Mouse (Mus musculus): Measurements from ENCODE around the gene Ifnar1. TPM values are rescaled to one million over a fixed set of nuclear protein-coding genes. Genes with fewer than 3 reads are reported as not detected.

The Ifnar1 gene
- polyA plus RNA-seq, 1 experiment from 2014 or later: 62.3 TPM

- Histone ChIP-seq H3K9ac (replicated peaks) (no peak overlapping the region), H3K9me3 (no peaks in the 10 kb centered on the region), H3K27me3 (no peaks in the 10 kb centered on the region), H3K4me3 (replicated peaks) (no peak overlapping the region), H3K27ac (no peak overlapping the region), H3K4me1 (replicated peaks) (peaks cover 5% of the 10 kb centered on the region), H3K36me3 (no peaks in the 10 kb centered on the region), H3K4me2 (no peak overlapping the region)
- WGBS: 96% methylated on average over 5 of the region's 5 CpGs
- ATAC-seq (ENCODE audit: insufficient number of reproducible peaks, insufficient read depth, low FRiP score, low TSS enrichment, low read depth): no peak
Measured at GRCm38 (mm10) chr16:91448088-91448487, 37.0 kb upstream of the Ifnar1 start.

- WGBS: 77% methylated on average over 7 of the region's 7 CpGs
- no peak overlapping the region for H3K9ac ChIP-seq (replicated peaks)
- H3K4me1 ChIP-seq (replicated peaks): peaks cover 5% of the 10 kb centered on the region
- H3K27ac ChIP-seq: no peak overlapping the region
- H3K27me3 ChIP-seq: no peaks in the 10 kb centered on the region
- H3K4me3 ChIP-seq (replicated peaks): no peak overlapping the region
- no peaks in the 10 kb centered on the region for H3K36me3 ChIP-seq
- H3K9me3 ChIP-seq: no peaks in the 10 kb centered on the region
- H3K4me2 ChIP-seq: no peak overlapping the region
- ATAC-seq (ENCODE audit: insufficient number of reproducible peaks, insufficient read depth, low FRiP score, low TSS enrichment, low read depth): no peak
Measured at GRCm38 (mm10) chr16:91448895-91449294, 36.1 kb upstream of the Ifnar1 start.

- H3K9me3 ChIP-seq: no peaks in the 10 kb centered on the region
- no peak overlapping the region for H3K4me2 ChIP-seq
- H3K4me3 ChIP-seq (replicated peaks): no peak overlapping the region
- peaks cover 5% of the 10 kb centered on the region for H3K4me1 ChIP-seq (replicated peaks)
- 85% methylated on average over 12 of the region's 12 CpGs for WGBS
- H3K27me3 ChIP-seq: no peaks in the 10 kb centered on the region
- no peak for ATAC-seq (ENCODE audit: insufficient number of reproducible peaks, insufficient read depth, low FRiP score, low TSS enrichment, low read depth)
- H3K36me3 ChIP-seq: no peaks in the 10 kb centered on the region
- no peak overlapping the region for H3K9ac ChIP-seq (replicated peaks)
- no peak overlapping the region for H3K27ac ChIP-seq
Measured at GRCm38 (mm10) chr16:91450137-91451064, 34.6 kb upstream of the Ifnar1 start.

GRCm38 (mm10) chr16:91451949-91452348, 33.1 kb upstream of the Ifnar1 start:
- no peaks in the 10 kb centered on the region for H3K36me3 ChIP-seq
- H3K27me3 ChIP-seq: no peaks in the 10 kb centered on the region
- no peak for ATAC-seq (ENCODE audit: insufficient number of reproducible peaks, insufficient read depth, low FRiP score, low TSS enrichment, low read depth)
- H3K4me1 ChIP-seq (replicated peaks): peaks cover 5% of the 10 kb centered on the region
- H3K9me3 ChIP-seq: no peaks in the 10 kb centered on the region
- H3K27ac ChIP-seq: no peak overlapping the region
- no peak overlapping the region for H3K4me2 ChIP-seq
- H3K9ac ChIP-seq (replicated peaks): no peak overlapping the region
- WGBS: 81% methylated on average over 2 of the region's 2 CpGs
- H3K4me3 ChIP-seq (replicated peaks): no peak overlapping the region

- WGBS: 54% methylated on average over 6 of the region's 6 CpGs
- ATAC-seq (ENCODE audit: insufficient number of reproducible peaks, insufficient read depth, low FRiP score, low TSS enrichment, low read depth): no peak
- no peak overlapping the region for H3K9ac ChIP-seq (replicated peaks)
- peaks cover 5% of the 10 kb centered on the region for H3K4me1 ChIP-seq (replicated peaks)
- no peak overlapping the region for H3K27ac ChIP-seq
- no peaks in the 10 kb centered on the region for H3K36me3 ChIP-seq
- H3K27me3 ChIP-seq: no peaks in the 10 kb centered on the region
- H3K9me3 ChIP-seq: no peaks in the 10 kb centered on the region
- H3K4me2 ChIP-seq: no peak overlapping the region
- no peak overlapping the region for H3K4me3 ChIP-seq (replicated peaks)
Measured at GRCm38 (mm10) chr16:91452363-91452896, 32.6 kb upstream of the Ifnar1 start.

GRCm38 (mm10) chr16:91455868-91456267, 29.2 kb upstream of the Ifnar1 start:
- Histone ChIP-seq H3K4me1 (replicated peaks) (peaks cover 5% of the 10 kb centered on the region), H3K27me3 (no peaks in the 10 kb centered on the region), H3K4me3 (replicated peaks) (no peak overlapping the region), H3K27ac (no peak overlapping the region), H3K9me3 (no peaks in the 10 kb centered on the region), H3K9ac (replicated peaks) (no peak overlapping the region), H3K4me2 (no peak overlapping the region), H3K36me3 (no peaks in the 10 kb centered on the region)
- no peak for ATAC-seq (ENCODE audit: insufficient number of reproducible peaks, insufficient read depth, low FRiP score, low TSS enrichment, low read depth)
- 79% methylated on average over 4 of the region's 4 CpGs for WGBS

- ATAC-seq (ENCODE audit: insufficient number of reproducible peaks, insufficient read depth, low FRiP score, low TSS enrichment, low read depth): no peak
- no peak overlapping the region for H3K4me2 ChIP-seq
- H3K4me1 ChIP-seq (replicated peaks): no peaks in the 10 kb centered on the region
- no peaks in the 10 kb centered on the region for H3K36me3 ChIP-seq
- H3K27ac ChIP-seq: no peak overlapping the region
- no peaks in the 10 kb centered on the region for H3K27me3 ChIP-seq
- no peak overlapping the region for H3K9ac ChIP-seq (replicated peaks)
- WGBS: 81% methylated on average over 21 of the region's 21 CpGs
- no peaks in the 10 kb centered on the region for H3K9me3 ChIP-seq
- H3K4me3 ChIP-seq (replicated peaks): no peak overlapping the region
Measured at GRCm38 (mm10) chr16:91458301-91458746, 26.7 kb upstream of the Ifnar1 start.

GRCm38 (mm10) chr16:91458976-91459375, 26.1 kb upstream of the Ifnar1 start:
- ATAC-seq (ENCODE audit: insufficient number of reproducible peaks, insufficient read depth, low FRiP score, low TSS enrichment, low read depth): no peak
- H3K27ac ChIP-seq: no peak overlapping the region
- WGBS: 70% methylated on average over 5 of the region's 5 CpGs
- H3K9ac ChIP-seq (replicated peaks): no peak overlapping the region
- no peaks in the 10 kb centered on the region for H3K36me3 ChIP-seq
- H3K4me3 ChIP-seq (replicated peaks): no peak overlapping the region
- 0 out of 2 replicates have a peak, but pooled peaks cover 1% of the 10 kb centered on the region for H3K4me1 ChIP-seq (replicated peaks)
- no peaks in the 10 kb centered on the region for H3K27me3 ChIP-seq
- no peaks in the 10 kb centered on the region for H3K9me3 ChIP-seq
- H3K4me2 ChIP-seq: no peak overlapping the region

GRCm38 (mm10) chr16:91459396-91459795, 25.6 kb upstream of the Ifnar1 start:
- no peak for ATAC-seq (ENCODE audit: insufficient number of reproducible peaks, insufficient read depth, low FRiP score, low TSS enrichment, low read depth)
- H3K4me2 ChIP-seq: no peak overlapping the region
- 92% methylated on average over 3 of the region's 3 CpGs for WGBS
- H3K9ac ChIP-seq (replicated peaks): no peak overlapping the region
- no peak overlapping the region for H3K4me3 ChIP-seq (replicated peaks)
- no peaks in the 10 kb centered on the region for H3K27me3 ChIP-seq
- no peaks in the 10 kb centered on the region for H3K36me3 ChIP-seq
- H3K9me3 ChIP-seq: no peaks in the 10 kb centered on the region
- peaks cover 6% of the 10 kb centered on the region; the same call in 1 of the 2 replicates for H3K4me1 ChIP-seq (replicated peaks)
- H3K27ac ChIP-seq: no peak overlapping the region

GRCm38 (mm10) chr16:91459841-91460370, 25.1 kb upstream of the Ifnar1 start:
- WGBS: 74% methylated on average over 11 of the region's 11 CpGs
- no peak overlapping the region for H3K4me3 ChIP-seq (replicated peaks)
- no peaks in the 10 kb centered on the region for H3K27me3 ChIP-seq
- no peaks in the 10 kb centered on the region for H3K36me3 ChIP-seq
- H3K4me1 ChIP-seq (replicated peaks): peaks cover 8% of the 10 kb centered on the region; the same call in 1 of the 2 replicates
- no peak overlapping the region for H3K27ac ChIP-seq
- no peak for ATAC-seq (ENCODE audit: insufficient number of reproducible peaks, insufficient read depth, low FRiP score, low TSS enrichment, low read depth)
- H3K4me2 ChIP-seq: no peak overlapping the region
- H3K9ac ChIP-seq (replicated peaks): no peak overlapping the region
- no peaks in the 10 kb centered on the region for H3K9me3 ChIP-seq

GRCm38 (mm10) chr16:91461066-91461638, 23.9 kb upstream of the Ifnar1 start:
- Histone ChIP-seq H3K9ac (replicated peaks) (no peak overlapping the region), H3K27me3 (no peaks in the 10 kb centered on the region), H3K4me1 (replicated peaks) (peaks cover 18% of the 10 kb centered on the region), H3K4me2 (no peak overlapping the region), H3K4me3 (replicated peaks) (no peak overlapping the region), H3K27ac (no peak overlapping the region), H3K36me3 (no peaks in the 10 kb centered on the region), H3K9me3 (no peaks in the 10 kb centered on the region)
- no peak for ATAC-seq (ENCODE audit: insufficient number of reproducible peaks, insufficient read depth, low FRiP score, low TSS enrichment, low read depth)
- WGBS: 75% methylated on average over 11 of the region's 11 CpGs

All from limb, embryonic 12.5 days (tissue).